ENCODE assay signal across 27 mouse cellular contexts in genomic region chr6:83208050-83208400, GRCm38 (mm10). TPM values are rescaled to one million over a fixed set of nuclear protein-coding genes. Genes with fewer than 3 reads are reported as not detected.
DNase-seq lines count a peak whose midpoint lies in the region; ATAC-seq and TF ChIP-seq lines count a peak whose summit lies in the region.
"Had no signal": no experiment of that assay in that cellular context is flagged by ENCODE, and none has a peak within 500 bp of the region (broad histone marks: within the 10 kb centered on the region; RNA-seq: fewer than 3 reads in every experiment).

No protein-coding gene starts in this region.

- peak overlapping the region; percentile 31; the same call in 1 of the 2 replicates for H3K4me2 ChIP-seq in intestine, embryonic 15.5 days (replicated peaks)
- peak overlapping the region; percentile 51 for H3K4me2 ChIP-seq in intestine, postnatal 0 days (replicated peaks; ENCODE audit: low read depth)
- no peak overlapping the region for H3K4me2 ChIP-seq in stomach, embryonic 16.5 days (ENCODE audit: low read depth, low read length)
- H3K4me2 ChIP-seq: embryonic facial prominence, embryonic 13.5 days; embryonic facial prominence, embryonic 15.5 days; forebrain, embryonic 12.5 days had no signal

- DNase-seq in spleen, postnatal 36 days (ENCODE audit: low spot score in 2 of 2) = no peak
- no peak for DNase-seq in cerebellum, adult 11 months
- DNase-seq: adrenal gland, adult 8-10 months; adrenal gland, postnatal 14 days; adrenal gland, postnatal 36 days; B cell, adult 2 months; cerebellum, adult 18-20 months; cerebellum, adult 8-10 months; cerebellum, adult 9-11 months; cerebellum, postnatal 36 days; embryo, embryonic 11 days had no signal

- peak; percentile 85 for ATAC-seq in intestine, embryonic 15.5 days
- peak; percentile 91 for ATAC-seq in intestine, postnatal 0 days
- no peak for ATAC-seq in stomach, embryonic 16.5 days (ENCODE audit: insufficient read depth, low FRiP score)
- ATAC-seq in monocyte, adult 5-6 weeks (replicated peaks; ENCODE audit: insufficient number of reproducible peaks, low FRiP score, low TSS enrichment, poor library complexity, severe bottlenecking) = no peak
- ATAC-seq: activated CD4-positive, CD25-positive, alpha-beta regulatory T cell, adult 4 months; CD4-positive, CD25-positive, alpha-beta regulatory T cell, adult 4 months; forebrain, embryonic 14.5 days; forebrain, embryonic 16.5 days; Patski had no signal

- H3K4me1 ChIP-seq in intestine, embryonic 15.5 days (replicated peaks) = peaks cover 4% of the 10 kb centered on the region; the same call in 1 of the 2 replicates
- H3K4me1 ChIP-seq in intestine, postnatal 0 days (replicated peaks; ENCODE audit: control insufficient read depth, insufficient read depth, low read length) = peaks cover 4% of the 10 kb centered on the region; the same call in 1 of the 2 replicates
- peaks cover 7% of the 10 kb centered on the region for H3K4me1 ChIP-seq in stomach, embryonic 16.5 days (ENCODE audit: control insufficient read depth, insufficient read depth, low read length)

- peak overlapping the region; percentile 73; the same call in 1 of the 2 replicates for H3K27ac ChIP-seq in intestine, embryonic 15.5 days
- H3K27ac ChIP-seq in intestine, postnatal 0 days (ENCODE audit: low read depth, low read length) = peak overlapping the region; percentile 89
- H3K27ac ChIP-seq in stomach, embryonic 16.5 days (ENCODE audit: low read length) = 0 out of 2 replicates have a peak overlapping the region, but pooled peaks have one; percentile 16
- H3K27ac ChIP-seq: embryonic facial prominence, embryonic 13.5 days; embryonic facial prominence, embryonic 15.5 days; forebrain, embryonic 10.5 days; forebrain, embryonic 12.5 days had no signal

- H3K27me3 ChIP-seq in intestine, embryonic 15.5 days (replicated peaks) = no peaks in the 10 kb centered on the region
- no peaks in the 10 kb centered on the region for H3K27me3 ChIP-seq in intestine, postnatal 0 days (replicated peaks; ENCODE audit: control insufficient read depth, insufficient read depth, low read length)
- no peaks in the 10 kb centered on the region for H3K27me3 ChIP-seq in stomach, embryonic 16.5 days (ENCODE audit: control insufficient read depth, insufficient read depth, low read length)
- H3K27me3 ChIP-seq: embryonic facial prominence, embryonic 13.5 days; embryonic facial prominence, embryonic 15.5 days; forebrain, embryonic 12.5 days had no signal

- 61% methylated on average over 2 of the region's 2 CpGs for WGBS in intestine, embryonic 15.5 days
- WGBS in intestine, postnatal 0 days = 35% methylated on average over 2 of the region's 2 CpGs
- 92% methylated on average over 2 of the region's 2 CpGs for WGBS in stomach, embryonic 16.5 days

- H3K9ac ChIP-seq in intestine, embryonic 15.5 days = no peak overlapping the region
- H3K9ac ChIP-seq in intestine, postnatal 0 days (ENCODE audit: low read depth, low read length) = no peak overlapping the region
- H3K9ac ChIP-seq in stomach, embryonic 16.5 days (ENCODE audit: low read length) = no peak overlapping the region
- H3K9ac ChIP-seq: embryonic facial prominence, embryonic 13.5 days; embryonic facial prominence, embryonic 15.5 days; forebrain, embryonic 12.5 days had no signal

- no peak for TF ChIP-seq CTCF in intestine, postnatal 0 days (IDR thresholded peaks at IDR 0.05; ENCODE audit: low read depth)

- no peaks in the 10 kb centered on the region for H3K36me3 ChIP-seq in intestine, embryonic 15.5 days
- no peaks in the 10 kb centered on the region for H3K36me3 ChIP-seq in intestine, postnatal 0 days (ENCODE audit: control insufficient read depth, insufficient read depth)
- no peaks in the 10 kb centered on the region for H3K36me3 ChIP-seq in stomach, embryonic 16.5 days (ENCODE audit: control insufficient read depth, insufficient read depth, low read length)
- H3K36me3 ChIP-seq: embryonic facial prominence, embryonic 13.5 days; embryonic facial prominence, embryonic 15.5 days; forebrain, embryonic 10.5 days; forebrain, embryonic 12.5 days; G1E had no signal

- no peaks in the 10 kb centered on the region for H3K9me3 ChIP-seq in intestine, embryonic 15.5 days
- no peaks in the 10 kb centered on the region for H3K9me3 ChIP-seq in intestine, postnatal 0 days (ENCODE audit: control insufficient read depth)
- no peaks in the 10 kb centered on the region for H3K9me3 ChIP-seq in stomach, embryonic 16.5 days (replicated peaks; ENCODE audit: control insufficient read depth, low read length)
- H3K9me3 ChIP-seq: embryonic facial prominence, embryonic 13.5 days; embryonic facial prominence, embryonic 15.5 days; forebrain, embryonic 10.5 days; forebrain, embryonic 12.5 days; G1E had no signal

- H3K4me3 ChIP-seq in intestine, embryonic 15.5 days (replicated peaks) = no peak overlapping the region
- 0 out of 2 replicates have a peak overlapping the region, but pooled peaks have one; percentile 7 for H3K4me3 ChIP-seq in intestine, postnatal 0 days (ENCODE audit: low read depth, low read length)
- no peak overlapping the region for H3K4me3 ChIP-seq in stomach, embryonic 16.5 days (replicated peaks; ENCODE audit: low read length)
- H3K4me3 ChIP-seq: embryonic facial prominence, embryonic 13.5 days; embryonic facial prominence, embryonic 15.5 days; erythroblast, embryonic 14.5 days; forebrain, embryonic 10.5 days; forebrain, embryonic 12.5 days had no signal

RNA-seq across cellular contexts. Expression of gene Slc4a5, which starts 11.6 kb away (rescaled TPM):
- polyA plus RNA-seq in intestine, embryonic 15.5 days (2015; fragmentation: Nextera tagmentation; extraction: Ambion mirVana) = 0.39 and 0.41 TPM in 2 replicates
- 1.5 and 1.7 TPM in 2 replicates for polyA plus RNA-seq in intestine, postnatal 0 days (2015; fragmentation: Nextera tagmentation; extraction: Ambion mirVana)
- polyA plus RNA-seq in stomach, embryonic 16.5 days (2015; fragmentation: Nextera tagmentation; extraction: Ambion mirVana) = 0.30 and 0.60 TPM in 2 replicates
- total RNA-seq in monocyte, adult 5-6 weeks (2017) = not detected in 3 replicates
- total RNA-seq: common myeloid progenitor, adult 5-6 weeks had no signal
- polyA plus RNA-seq: G1E had no signal

RNA-seq across cellular contexts. Expression of gene Dctn1, which starts 42.3 kb away (rescaled TPM):
- 82.1 and 84.6 TPM in 2 replicates for polyA plus RNA-seq in intestine, embryonic 15.5 days (2015; fragmentation: Nextera tagmentation; extraction: Ambion mirVana)
- 47.1 and 49.9 TPM in 2 replicates for polyA plus RNA-seq in intestine, postnatal 0 days (2015; fragmentation: Nextera tagmentation; extraction: Ambion mirVana)
- 73.7 and 74.1 TPM in 2 replicates for polyA plus RNA-seq in stomach, embryonic 16.5 days (2015; fragmentation: Nextera tagmentation; extraction: Ambion mirVana)
- total RNA-seq in monocyte, adult 5-6 weeks (2017) = 39.1 to 65.9 TPM (median 51.0 TPM) in 3 replicates

RNA-seq across cellular contexts. Expression of gene 1700003E16Rik, which starts 51.8 kb away (rescaled TPM):
- 1.4 and 2.0 TPM in 2 replicates for polyA plus RNA-seq in intestine, embryonic 15.5 days (2015; fragmentation: Nextera tagmentation; extraction: Ambion mirVana)
- polyA plus RNA-seq in intestine, postnatal 0 days (2015; fragmentation: Nextera tagmentation; extraction: Ambion mirVana) = 0.60 and 1.0 TPM in 2 replicates
- 2.1 and 2.2 TPM in 2 replicates for polyA plus RNA-seq in stomach, embryonic 16.5 days (2015; fragmentation: Nextera tagmentation; extraction: Ambion mirVana)
- total RNA-seq in monocyte, adult 5-6 weeks (2017) = 0.48 TPM in 1 of 3 replicates, not detected in the others
- total RNA-seq: common myeloid progenitor, adult 5-6 weeks had no signal
- polyA plus RNA-seq: activated CD4-positive, CD25-positive, alpha-beta regulatory T cell, adult 4 months; CD4-positive, CD25-positive, alpha-beta regulatory T cell, adult 4 months; erythroblast, embryonic 14.5 days; G1E had no signal

RNA-seq across cellular contexts. Expression of gene Wdr54, which starts 51.8 kb away (rescaled TPM):
- 3.0 and 3.9 TPM in 2 replicates for polyA plus RNA-seq in intestine, embryonic 15.5 days (2015; fragmentation: Nextera tagmentation; extraction: Ambion mirVana)
- 1.0 and 1.2 TPM in 2 replicates for polyA plus RNA-seq in intestine, postnatal 0 days (2015; fragmentation: Nextera tagmentation; extraction: Ambion mirVana)
- 4.1 and 5.0 TPM in 2 replicates for polyA plus RNA-seq in stomach, embryonic 16.5 days (2015; fragmentation: Nextera tagmentation; extraction: Ambion mirVana)
- 0.11 to 0.29 TPM in 2 of 3 replicates, not detected in the other for total RNA-seq in monocyte, adult 5-6 weeks (2017)
- total RNA-seq: common myeloid progenitor, adult 5-6 weeks had no signal
- polyA plus RNA-seq: G1E had no signal

Comparison
In these comparisons a context has a peak if more than half of its experiments do, and no peak if none do; other contexts are left out.
1. ATAC-seq: peak in intestine, embryonic 15.5 days (single experiment) and intestine, postnatal 0 days (single experiment); none in stomach, embryonic 16.5 days (single experiment) and monocyte, adult 5-6 weeks (single experiment).
2. H3K27ac ChIP-seq: peak in every context shown above with its lines; median percentile 89 in intestine, postnatal 0 days; 73 in intestine, embryonic 15.5 days; 16 in stomach, embryonic 16.5 days.